Mouse (Mus musculus): Measurements from ENCODE around the gene Crybb3.
A peak's percentile ranks its signal among the peaks of the same experiment; 100 is the strongest.

Crybb3 gene

DNA sequence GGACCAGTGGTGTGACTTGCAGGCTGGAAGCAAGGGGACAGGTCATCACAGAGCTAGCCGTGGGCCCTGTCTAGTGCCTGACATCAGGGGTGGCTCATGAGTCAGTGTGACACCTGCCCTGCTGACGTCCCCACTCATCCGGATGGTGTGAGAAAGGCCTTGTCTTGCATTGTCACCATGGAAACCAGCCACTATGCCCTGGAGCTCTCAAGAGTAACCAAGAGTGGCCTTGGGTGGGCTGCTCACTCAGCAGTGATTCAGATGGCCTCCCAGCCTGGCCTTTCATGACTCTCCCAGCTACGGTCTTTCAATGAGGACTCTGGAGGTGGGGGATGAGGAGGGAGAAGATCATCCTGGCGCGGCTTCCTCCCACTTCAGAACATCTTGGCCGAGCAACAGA, 21.1 kb upstream of the Crybb3 start:
- DNase-seq (ENCODE audit: low spot score in 2 of 2) = no peak

DNA sequence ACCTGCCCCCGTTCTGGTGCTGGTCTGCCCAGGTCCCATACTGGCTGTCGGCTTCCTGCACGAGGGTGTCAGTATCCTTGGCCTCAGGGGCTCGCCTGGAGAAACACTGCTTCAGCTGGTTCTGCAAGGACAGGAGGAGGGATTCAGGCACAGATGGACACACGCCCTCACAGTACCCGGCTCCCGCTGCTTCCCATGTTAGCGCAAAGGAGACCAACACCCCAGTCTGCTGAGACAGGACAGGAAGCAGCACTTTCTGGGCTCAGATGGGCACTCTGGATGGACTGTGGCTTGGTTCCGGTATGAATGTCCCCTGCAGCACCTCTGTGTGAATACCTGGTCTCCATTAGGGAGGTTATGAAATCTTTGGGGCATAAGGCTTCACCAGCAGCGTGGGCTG, 20.1 kb upstream of the Crybb3 start:
- DNase-seq (ENCODE audit: low spot score in 2 of 2) = no peak

DNA sequence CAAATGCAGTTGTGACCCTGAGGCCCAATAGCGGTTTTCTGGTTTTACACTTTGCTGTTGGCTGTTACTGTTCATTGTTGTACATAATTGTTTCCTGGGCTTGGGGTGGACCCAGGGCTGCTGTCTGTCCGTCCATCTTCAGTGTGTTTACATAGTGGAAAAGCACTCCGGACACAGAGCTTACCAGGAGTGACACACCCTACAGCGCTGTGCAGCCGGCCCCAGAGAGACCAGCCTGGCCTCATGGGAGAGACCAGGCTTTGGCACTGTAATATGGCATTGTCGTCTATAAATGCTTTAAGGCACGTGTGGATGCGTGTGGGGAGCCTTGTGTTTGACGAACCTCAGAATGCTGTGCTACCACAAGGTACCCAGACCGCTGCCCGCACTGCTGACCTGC, 19.0 kb upstream of the Crybb3 start:
- DNase-seq (ENCODE audit: low spot score in 2 of 2) = no peak

DNA sequence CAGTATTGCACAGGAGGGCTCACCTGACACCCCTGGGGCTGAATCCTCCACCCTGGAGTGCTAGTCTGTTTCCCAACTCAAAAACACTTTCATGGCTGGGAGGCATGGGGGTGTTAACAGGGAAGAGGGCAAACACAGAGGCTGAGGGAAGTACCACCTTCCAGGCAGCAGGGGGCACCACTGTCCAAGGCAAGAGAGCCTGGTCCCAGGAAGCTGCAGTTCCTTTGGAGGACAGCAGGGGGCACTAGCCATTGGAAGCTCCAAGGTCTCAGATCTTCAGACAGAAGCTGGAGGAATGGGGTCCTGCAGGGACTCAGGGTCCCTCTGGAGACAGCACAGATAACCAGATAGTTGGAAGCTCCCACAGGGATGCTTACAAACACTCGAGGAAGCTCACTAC, 18.2 kb upstream of the Crybb3 start:
- DNase-seq (ENCODE audit: low spot score in 2 of 2) = peak; percentile 66 to 82

DNA sequence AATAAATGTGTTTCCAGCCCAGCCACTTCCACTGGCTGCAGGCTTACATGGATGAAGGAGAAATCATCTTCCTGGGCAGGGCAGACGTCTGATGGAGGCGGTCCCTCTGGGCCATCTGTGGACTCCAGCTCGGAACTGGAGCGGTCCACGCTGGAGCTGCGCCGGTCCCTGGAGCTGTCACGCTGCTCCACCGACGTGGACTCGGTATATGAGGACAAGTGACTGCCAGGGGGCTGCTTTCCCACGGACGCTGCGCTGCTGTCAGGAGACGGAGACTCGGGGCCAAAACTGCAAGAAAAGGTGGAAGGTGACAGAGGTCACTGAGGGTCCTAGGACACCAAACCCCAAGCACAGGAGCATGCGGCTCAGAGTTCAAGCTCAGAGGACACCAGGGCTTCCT, 16.2 kb upstream of the Crybb3 start:
- no peak for DNase-seq (ENCODE audit: low spot score in 2 of 2)

DNA sequence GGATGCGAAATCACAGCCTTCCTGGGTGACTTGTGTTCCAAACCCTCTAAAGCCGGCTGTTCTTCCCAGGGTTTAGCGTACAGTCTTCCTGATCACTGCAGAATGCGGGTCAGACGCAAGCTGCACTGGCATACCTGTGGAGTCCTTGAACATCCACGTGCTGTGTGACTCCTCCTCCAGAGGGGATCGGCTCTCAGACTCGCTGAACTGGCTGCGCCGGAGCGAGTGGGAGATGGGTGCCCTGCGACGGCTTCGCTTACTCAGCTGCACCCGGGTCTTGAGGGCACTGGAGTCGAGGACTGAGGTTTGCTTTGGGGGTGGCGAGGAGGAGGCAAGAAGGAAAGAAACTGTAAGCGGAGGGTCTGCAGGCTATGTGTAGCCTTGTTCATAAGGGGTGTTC, 14.1 kb upstream of the Crybb3 start:
- DNase-seq (ENCODE audit: low spot score in 2 of 2) = no peak

DNA sequence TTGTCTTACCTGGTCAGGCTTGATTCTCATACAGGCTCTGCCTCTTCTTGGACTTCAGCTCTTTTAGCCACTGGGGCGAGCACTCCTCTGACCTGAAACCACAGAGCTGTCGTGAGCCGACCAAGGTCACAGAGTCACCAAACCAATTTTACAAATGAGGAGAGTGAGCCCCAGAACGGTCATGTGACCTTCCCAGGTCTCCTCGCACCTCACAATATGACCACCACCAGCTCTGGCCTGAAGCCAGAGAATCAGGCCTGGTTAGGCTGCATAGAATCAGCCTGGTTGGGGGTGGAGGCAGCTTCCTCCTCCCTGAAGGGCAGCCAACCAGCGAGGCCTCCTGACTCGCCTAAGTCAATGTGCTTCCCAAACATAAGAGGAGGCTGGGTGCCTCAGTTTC, 11.0 kb upstream of the Crybb3 start:
- no peak for DNase-seq (ENCODE audit: low spot score in 2 of 2)

DNA sequence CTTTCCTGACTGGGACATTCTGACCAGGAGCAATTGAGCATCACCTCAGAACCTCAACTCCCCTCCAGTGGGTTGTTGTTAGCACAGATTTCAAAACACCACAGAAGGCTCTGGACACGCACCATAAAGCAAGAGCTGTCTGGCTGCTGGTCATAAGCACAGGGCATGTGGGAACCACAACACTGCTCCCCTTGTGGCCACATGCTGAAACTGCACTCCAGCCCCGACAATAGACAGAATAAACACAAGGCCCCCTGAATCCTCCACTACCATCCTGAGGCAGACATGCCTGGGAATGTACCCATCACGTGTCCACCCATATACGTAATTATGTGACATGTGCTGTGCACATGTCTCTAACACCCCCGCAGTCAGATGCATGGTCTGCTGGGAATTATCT, 9.8 kb upstream of the Crybb3 start:
- no peak for DNase-seq (ENCODE audit: low spot score in 2 of 2)

DNA sequence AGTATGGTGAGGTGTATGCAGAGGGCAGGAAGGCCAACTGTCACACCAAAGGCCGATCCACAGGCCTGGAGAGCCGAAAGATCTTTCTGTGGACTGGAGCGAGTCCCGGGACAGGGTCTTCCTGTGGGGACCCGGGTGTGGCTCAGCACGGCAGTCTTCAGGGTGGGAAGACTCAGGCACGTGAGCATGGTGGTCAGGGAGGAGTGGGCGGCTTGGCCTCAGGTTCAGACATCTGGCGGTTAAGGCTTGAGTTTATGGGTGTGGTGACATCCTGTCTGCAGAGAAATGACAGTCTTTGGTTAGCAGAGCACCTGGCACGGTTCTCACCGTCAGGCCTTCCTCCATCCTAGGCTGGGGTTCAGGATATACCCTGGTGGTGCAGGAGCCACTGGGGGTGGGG, 9.4 kb upstream of the Crybb3 start:
- DNase-seq (ENCODE audit: low spot score in 2 of 2) = no peak

DNA sequence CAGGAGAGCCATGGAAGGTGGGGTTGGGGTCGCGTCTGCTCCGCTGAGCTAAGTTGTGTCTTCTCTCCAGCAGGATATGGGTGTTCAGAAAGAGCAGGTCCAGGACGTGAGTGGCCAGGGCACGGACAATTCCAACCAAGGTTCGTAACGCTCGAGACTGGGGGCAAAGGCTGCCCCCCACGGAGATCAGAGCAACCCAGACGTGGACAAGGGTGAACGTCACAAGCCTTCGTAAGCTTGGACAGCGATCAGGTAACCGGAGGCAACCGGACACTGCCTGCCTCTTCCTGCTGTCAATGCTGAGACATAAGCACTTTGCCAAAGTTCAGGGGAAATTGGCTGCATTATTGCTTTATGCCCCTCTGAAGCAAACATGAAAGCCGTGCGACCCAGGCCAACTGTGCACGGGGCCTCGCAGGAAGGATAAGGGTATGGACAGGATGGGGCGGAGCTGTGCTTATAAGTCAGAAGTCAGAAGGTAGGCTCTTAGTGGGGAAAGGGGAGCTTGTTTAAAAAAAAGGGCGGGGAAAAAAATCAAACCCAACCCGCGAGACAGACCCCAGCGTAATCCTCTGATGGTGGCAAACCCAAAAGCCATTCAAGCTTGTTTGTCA, 8.8 kb upstream of the Crybb3 start:
- DNase-seq (ENCODE audit: low spot score in 2 of 2) = no peak

DNA sequence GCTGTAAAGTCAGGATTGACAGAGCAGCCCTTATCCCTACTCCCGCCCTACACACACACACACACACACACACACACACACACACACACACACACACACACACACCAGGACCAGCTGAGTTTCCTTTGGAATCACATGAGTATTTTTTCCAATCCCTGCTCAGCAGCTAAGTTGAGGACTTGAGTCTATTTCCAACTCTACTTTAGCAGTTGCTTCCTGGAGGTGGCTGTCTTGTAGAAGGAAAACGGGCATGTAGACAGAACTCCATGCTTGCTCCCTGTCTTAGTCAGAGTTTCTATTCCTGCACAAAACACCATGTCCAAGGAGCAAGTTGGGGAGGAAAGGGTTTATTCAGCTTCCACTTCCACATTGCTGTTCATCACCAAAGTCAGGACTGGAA, 6.1 kb upstream of the Crybb3 start:
- DNase-seq (ENCODE audit: low spot score in 2 of 2) = no peak

DNA sequence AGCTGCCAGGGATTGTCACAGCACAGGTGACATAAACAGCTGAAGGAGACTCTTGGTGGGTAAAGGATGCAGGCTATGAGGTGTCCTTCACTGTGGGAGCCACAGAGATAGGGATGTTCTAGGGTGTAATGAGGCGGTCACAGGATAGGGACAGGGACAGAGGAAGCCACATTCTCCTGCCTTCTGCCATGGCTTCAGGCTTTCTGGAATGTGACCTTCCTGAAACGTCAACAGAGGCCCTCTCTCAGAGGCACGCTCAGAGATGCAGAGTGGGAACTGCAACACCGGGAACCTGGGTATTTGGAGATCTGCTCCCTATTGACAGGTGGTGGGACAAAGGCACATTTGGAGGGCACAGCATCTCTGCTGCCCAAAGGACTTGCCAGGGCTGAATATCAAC, 5.6 kb upstream of the Crybb3 start:
- no peak for DNase-seq (ENCODE audit: low spot score in 2 of 2)

DNA sequence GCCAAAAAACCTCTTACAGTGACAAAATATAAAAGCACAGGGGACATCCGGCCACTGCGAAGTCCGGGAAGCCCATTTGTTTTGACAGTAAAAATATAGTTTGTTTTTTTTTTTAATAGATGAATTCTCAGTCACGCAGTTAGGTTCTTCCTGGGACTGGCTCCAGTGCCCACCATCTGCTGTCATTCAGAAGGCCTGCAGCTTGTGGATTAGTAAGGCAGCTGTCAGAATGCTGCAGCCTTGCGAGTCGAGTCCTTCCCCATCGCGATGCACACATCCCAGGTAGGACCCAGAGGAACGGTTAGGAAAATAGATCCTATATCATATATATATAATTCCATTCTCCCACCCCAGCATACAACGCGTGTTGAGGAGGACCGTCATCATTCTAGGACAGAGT, 5.1 kb upstream of the Crybb3 start:
- DNase-seq (ENCODE audit: low spot score in 2 of 2) = no peak

DNA sequence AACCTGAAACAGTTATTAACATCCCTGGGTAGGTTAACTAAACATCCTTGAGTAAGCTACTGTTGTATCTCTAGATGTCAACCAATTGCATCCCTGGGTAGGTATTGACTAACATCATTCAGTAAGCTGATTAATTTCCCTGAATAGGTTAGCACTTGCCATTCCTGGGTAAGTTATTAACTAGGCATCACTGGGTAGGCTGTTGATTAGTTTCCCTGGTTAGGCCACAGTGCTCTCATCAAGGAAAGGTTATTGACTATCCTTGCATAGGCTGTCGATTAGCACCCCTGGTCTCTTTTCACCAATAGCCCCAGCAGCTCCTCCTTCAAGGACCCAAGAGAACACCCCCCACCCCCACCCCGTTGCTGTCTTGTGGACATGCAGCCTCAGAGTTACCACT, 4.5 kb upstream of the Crybb3 start:
- DNase-seq (ENCODE audit: low spot score in 2 of 2) = no peak

DNA sequence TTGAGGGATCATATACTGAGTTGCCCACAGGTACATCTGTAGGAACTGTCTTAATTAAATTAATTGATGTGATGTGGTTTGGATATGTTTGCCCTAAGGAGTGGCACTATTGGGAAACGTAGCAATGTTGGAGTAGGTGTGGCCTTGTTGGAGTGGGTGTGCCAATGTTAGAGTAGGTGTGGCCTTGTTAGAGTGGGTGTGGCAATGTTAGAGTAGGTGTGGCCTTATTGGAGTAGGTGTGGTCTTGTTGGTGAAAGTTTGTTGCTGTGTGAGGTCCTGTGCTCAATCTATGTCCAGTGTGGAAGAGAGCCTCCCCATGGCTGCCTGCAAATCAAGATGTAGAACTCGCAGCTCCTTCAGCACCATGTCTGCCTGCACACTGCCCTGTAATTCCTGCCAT, 2.9 kb upstream of the Crybb3 start:
- DNase-seq (ENCODE audit: low spot score in 2 of 2) = no peak

DNA sequence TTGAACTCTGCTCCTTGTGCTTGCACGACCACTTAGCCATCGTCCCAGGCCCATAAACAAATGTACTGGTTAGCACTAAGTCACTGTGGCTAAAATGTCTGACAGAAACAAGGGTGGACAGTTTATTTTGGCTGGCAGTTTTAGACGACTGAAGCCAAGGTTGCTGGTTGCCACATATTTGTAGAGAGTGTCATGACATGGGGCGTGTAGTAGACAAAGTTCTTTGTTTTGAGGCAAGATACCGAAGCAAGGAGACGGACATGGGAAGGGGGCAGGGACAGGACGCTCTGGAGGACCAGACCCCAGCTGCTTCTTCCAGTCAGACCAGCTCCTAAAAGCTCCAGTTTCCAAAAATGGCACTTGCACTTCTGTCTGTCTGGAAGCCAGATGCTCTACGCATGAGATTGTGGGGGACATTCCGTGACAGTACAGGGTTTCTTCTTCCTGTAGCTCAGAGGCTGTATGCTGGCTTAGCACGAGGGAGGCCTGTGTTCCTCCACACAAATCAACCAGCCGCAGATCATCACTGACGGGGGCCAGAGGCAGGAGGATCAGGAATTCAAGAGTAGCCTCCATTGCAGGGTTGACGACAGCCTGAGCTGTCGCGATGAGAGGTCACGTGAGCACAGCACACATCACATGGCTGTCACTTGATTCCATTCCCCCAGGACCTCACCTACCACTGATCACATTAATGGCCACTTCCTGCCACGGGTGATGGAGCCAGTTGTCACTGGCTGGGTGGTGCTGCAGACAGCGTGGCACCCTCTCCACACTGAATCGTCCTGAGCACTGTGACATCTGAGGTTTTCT, 1.2 kb upstream of the Crybb3 start:
- DNase-seq (ENCODE audit: low spot score in 2 of 2) = no peak

DNA sequence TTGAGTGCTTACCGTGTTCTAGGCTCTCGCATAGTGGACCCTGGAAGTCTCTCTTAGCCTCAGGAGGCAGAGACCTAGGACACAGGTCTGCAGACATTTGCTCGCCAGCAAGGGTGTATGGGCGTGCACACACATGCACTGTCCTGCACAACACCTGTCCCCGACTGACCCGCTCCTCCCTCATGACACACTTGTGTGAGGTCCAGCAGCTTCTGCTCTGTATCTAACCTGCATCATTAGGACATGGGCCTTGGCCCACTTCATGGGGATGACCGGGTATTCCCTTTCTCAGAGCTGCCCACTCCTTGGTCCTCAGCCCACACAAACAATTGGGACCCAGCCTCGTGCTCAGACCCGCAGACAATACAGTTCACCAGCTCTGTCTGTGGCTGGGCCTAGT, 364 bp downstream of the Crybb3 start:
- no peak for DNase-seq (ENCODE audit: low spot score in 2 of 2)

DNA sequence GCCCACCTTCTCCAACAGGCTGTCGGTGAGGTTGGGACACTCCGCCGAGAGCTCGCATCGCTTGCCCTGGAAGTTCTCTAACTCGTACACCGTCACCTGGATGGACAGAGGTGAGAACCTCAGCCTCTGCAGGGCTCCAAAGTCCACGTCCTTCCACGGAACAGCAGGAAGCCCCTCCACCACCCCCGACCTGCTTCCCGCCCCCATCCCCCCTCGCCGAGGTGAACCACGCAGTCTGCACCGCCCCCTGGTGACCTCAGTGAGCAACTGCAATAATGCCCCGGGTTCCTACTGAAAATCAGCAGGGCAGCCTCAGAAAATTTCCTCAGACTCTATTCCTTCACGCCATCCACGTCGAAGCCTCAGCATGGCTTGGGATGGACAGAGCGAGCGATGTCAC, 1.6 kb downstream of the Crybb3 start:
- no peak for DNase-seq (ENCODE audit: low spot score in 2 of 2)

DNA sequence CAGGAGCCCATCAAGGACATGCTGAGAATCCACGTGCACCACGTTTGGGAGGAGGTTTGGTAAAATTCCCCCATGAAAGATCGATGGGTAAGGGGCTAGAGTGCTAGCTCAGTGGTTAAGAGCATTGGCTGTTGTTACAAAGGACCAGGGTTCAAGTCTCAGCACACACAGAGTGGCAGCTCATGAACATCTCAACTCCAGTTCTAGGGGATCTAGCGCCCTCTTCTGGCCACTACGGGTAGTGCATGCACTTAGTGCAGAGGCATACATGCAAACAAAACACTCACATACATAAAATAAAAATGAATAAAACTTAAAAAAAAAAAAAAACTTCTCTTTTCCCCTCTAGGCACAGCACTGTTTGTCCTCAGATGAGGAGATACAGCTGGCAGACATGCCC, 2.7 kb downstream of the Crybb3 start:
- DNase-seq (ENCODE audit: low spot score in 2 of 2) = no peak

DNA sequence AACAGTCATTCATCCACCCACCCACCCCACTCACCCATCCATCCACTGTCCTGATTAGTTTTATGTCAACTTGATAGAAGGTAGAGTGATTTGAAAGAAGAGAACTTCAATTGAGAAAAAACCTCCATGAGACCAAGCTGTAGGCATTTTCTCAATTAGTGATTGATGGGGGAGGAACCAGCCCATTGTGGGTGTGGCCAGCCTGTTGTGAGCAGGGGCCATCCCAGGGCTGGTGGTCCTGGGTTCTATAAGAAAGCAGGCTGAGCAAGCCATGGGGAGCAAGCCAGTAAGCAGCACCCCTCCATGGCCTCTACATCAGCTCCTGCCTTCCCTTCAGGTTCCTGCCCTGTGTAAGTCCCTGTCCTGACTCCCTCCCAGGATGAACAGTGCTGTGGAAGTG, 11.4 kb downstream of the Crybb3 start, which contains the start of gene Crybb2:
TSS of gene Crybb2 (minus strand) at position 101 of the 400 bp plus-strand sequence.
- no peak for DNase-seq (ENCODE audit: low spot score in 2 of 2)

DNA sequence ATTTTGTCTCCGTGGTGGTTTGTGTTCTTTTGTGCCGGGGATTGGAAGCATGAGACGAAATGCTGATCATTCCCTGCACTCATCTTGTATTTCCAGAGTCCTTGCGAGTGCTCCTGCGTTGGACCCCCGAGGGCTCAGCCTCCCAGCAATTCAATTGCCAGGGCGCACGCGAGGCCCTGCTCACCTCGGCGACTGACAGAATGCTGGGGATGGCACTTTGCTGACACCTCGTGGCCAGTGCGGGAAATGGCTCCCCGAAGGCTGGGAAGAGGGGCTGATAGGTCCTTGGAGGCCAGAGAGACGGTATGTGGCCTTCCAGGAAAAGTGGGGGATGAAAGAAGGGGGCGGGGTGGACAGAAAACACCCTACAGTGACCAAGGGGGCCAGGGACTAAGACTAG, 27.1 kb downstream of the Crybb3 start:
- peak; percentile 47 to 56 for DNase-seq (ENCODE audit: low spot score in 2 of 2)

DNA sequence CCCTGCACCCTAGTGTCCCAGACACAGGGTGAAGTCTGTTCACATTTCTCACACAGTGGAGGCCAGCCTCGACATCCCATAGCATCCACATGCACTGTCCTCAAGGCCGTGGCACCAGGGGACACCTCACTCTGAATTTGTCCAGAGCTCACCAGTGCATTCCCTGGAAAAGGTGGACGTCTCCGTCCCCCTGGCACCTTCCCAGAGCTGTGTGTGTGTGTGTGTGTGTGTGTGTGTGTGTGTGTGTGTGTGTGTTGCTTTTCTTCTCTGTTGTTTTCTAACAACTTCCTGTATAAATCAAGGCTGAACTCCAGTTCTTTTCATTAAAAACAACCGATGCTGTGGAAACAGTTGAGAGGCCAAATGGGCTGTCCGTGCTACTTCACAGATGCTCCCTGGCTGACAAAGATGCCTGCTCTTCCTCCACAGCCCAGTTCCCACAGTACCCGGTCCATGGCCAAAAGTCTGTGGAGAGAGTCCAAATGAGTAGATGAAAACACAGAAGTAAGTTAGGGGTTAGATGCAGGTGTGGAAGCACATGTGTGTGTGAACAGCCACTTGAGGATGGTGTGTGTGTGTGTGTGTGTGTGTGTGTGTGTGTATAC, 30.7 kb downstream of the Crybb3 start:
- DNase-seq (ENCODE audit: low spot score in 2 of 2) = no peak

DNA sequence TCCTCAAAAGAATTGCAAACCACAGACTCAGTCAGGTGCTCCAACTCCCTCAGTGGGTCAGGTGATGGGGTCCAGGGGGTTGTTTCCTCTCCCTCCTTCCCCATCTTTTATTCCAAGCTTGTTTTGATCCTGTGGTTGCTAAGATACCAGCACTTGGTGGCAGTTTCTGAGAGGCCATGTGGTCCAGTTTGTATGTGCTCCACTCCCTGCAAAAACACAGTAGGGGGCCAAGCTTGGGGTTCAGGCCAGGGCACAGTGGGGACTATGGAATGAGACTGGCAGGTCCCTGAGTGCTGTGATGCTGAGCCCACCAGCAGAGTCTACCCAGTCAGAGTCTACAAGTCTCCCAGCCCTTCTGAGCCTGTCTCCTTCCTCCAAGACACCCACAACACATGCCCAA, 31.5 kb downstream of the Crybb3 start:
- no peak for DNase-seq (ENCODE audit: low spot score in 2 of 2)

Data from spleen, postnatal 14 days (tissue).